Mouse (Mus musculus) forebrain, embryonic 16.5 days (tissue): ENCODE measurements at regions not wholly inside any gene's neighbourhood (a gene's known extent, or its start where the extent isn't known, plus 50 kb on each side); places are given as distances from the start of the nearest gene placed in this dataset.

ENCODE experiments used
- ATAC-seq: fragments of 200-750 bp; cut with Nextera tagmentation; 2 replicates; pipeline ENCODE4 v1.8.0; 2017; ENCODE audit warnings: mild to moderate bottlenecking, moderate library complexity
- H3K27ac ChIP-seq: fragments of 300-500 bp; sonication (generic); 2 replicates; pipeline ENCODE4 v1.5.1; 2014; ENCODE audit warnings: low read length, control low read depth
- H3K27me3 ChIP-seq: fragments of 300-500 bp; sonication (generic); replicated peaks from 2 replicates; pipeline ENCODE4 v1.6.1; 2014; ENCODE audit warnings: low read length; ENCODE audit not compliant: control insufficient read depth, insufficient read depth
- H3K36me3 ChIP-seq: fragments of 300-500 bp; sonication (generic); 2 replicates; pipeline ENCODE4 v1.6.1; 2014; ENCODE audit not compliant: control insufficient read depth, insufficient read depth
- H3K4me1 ChIP-seq: fragments of 300-500 bp; sonication (generic); replicated peaks from 2 replicates; pipeline ENCODE4 v1.6.1; 2014; ENCODE audit warnings: low read length; ENCODE audit not compliant: control insufficient read depth, insufficient read depth
- H3K4me2 ChIP-seq: fragments of 300-500 bp; sonication (generic); 2 replicates; pipeline ENCODE4 v1.6.1; 2014; ENCODE audit warnings: mild to moderate bottlenecking, low read length, control low read depth
- H3K4me3 ChIP-seq: fragments of 300-500 bp; sonication (generic); replicated peaks from 2 replicates; pipeline ENCODE4 v1.5.1; 2014; ENCODE audit warnings: mild to moderate bottlenecking, low read length, control low read depth
- H3K9ac ChIP-seq: fragments of 300-500 bp; sonication (generic); replicated peaks from 2 replicates; pipeline ENCODE4 v1.6.1; 2014; ENCODE audit warnings: low read depth, low read length, control low read depth
- H3K9me3 ChIP-seq: fragments of 300-500 bp; sonication (generic); 2 replicates; pipeline ENCODE4 v1.6.1; 2016; ENCODE audit warnings: low read length; ENCODE audit not compliant: control insufficient read depth
- WGBS: fragments of 180-500 bp; shearing (Covaris S2); extraction: QIAGEN DNeasy Blood & Tissue Kit; methylation state at CpG from one replicate; pipeline ENCODE4 v1.1.7; 2014; 5-methylcytosine and 5-hydroxymethylcytosine counted together

DNA sequence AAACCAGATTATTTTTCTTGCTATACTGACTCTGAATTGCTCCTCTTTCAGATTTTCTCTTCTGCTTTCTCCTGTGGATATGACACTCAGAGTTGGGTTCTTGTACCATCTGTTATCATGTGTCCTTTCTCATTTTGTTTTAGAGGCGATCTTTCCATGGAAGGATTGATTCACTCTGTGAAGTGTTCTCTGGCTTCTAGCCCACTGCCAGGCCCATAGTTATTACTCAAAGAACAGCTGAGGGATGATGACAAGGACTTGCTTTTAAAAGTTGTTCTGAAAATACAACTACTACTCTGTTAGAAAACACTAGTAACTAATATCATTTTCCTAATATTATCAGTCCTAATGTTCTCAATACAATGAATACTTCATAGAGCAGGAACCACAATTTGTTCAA lies 794.9 kb downstream of the Gsdmc2 start:
- no peak for ATAC-seq
- Histone ChIP-seq H3K36me3 (no peaks in the 10 kb centered on the region), H3K4me3 (no peak overlapping the region), H3K27ac (no peak overlapping the region), H3K4me1 (no peaks in the 10 kb centered on the region), H3K4me2 (no peak overlapping the region), H3K9me3 (no peaks in the 10 kb centered on the region), H3K27me3 (no peaks in the 10 kb centered on the region), H3K9ac (no peak overlapping the region)
- 83% methylated on average over 1 of the region's 1 CpGs for WGBS

DNA sequence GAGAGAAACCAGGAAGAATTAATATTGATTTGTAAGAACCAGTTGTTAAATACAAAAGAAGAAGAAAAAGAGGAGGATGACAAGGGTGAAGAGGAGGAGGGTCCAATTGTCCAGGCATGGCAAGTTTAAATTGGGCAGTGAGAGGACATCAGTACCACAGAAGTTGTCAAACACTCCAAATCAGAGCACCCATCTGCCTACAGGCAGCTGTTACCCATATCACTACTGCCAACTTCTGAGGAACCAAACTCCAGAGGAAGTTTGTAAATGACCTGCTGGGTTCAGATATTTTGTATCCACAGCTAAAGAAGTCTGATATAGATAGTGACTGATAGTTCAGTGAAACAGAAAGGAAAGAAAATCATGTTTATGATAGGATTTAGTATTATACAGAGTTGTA lies 802.6 kb downstream of the Gsdmc2 start:
- no peaks in the 10 kb centered on the region for H3K4me1 ChIP-seq
- H3K9ac ChIP-seq, result no peak overlapping the region
- no peak overlapping the region for H3K4me2 ChIP-seq
- H3K36me3 ChIP-seq, result no peaks in the 10 kb centered on the region
- no peak for ATAC-seq
- no peaks in the 10 kb centered on the region for H3K27me3 ChIP-seq
- no peaks in the 10 kb centered on the region for H3K9me3 ChIP-seq
- H3K4me3 ChIP-seq, result no peak overlapping the region
- H3K27ac ChIP-seq, result no peak overlapping the region

DNA sequence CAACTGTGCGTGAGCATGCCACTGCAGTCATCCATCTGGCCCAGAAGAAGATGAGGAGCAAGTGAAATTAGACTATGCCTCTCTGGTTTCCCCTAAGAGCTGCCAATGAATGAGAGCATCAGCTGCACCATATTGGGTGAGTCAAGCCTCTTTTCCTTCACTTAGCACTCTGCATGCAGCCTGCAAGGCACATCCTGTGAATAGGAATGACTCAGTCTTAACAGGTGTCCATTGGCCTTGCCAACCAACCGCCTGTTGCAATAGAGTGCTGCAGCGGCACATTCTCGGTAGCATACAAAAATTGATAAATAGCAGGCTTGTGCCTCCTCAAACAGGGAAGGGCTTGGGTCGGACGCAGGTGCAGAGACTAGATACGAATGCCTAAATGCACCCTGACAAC lies 808.7 kb downstream of the Gsdmc2 start:
- ATAC-seq, result no peak
- 87% methylated on average over 7 of the region's 7 CpGs for WGBS
- no peaks in the 10 kb centered on the region for H3K36me3 ChIP-seq
- H3K9me3 ChIP-seq, result no peaks in the 10 kb centered on the region
- H3K4me1 ChIP-seq, result no peaks in the 10 kb centered on the region
- H3K4me3 ChIP-seq, result no peak overlapping the region
- no peak overlapping the region for H3K9ac ChIP-seq
- no peak overlapping the region for H3K4me2 ChIP-seq
- no peaks in the 10 kb centered on the region for H3K27me3 ChIP-seq
- H3K27ac ChIP-seq, result no peak overlapping the region

DNA sequence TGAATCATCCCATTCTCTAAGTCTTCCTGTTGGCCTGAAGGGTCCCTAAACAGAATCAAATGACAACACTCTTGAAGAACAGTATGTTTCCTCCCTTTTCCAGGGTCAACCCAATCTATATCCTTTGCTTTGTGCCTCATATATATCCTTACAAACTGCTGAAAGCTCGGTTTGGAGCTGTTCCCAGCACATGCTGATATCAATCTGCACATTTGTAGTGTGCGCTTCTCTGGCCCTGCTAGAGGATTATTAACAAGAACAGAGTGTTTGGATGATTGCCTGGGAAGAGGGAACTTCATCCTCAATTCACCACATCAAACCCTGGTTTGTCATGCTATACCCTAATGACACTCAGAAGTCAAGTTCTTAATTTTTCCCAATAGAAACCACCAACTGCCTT lies 824.2 kb downstream of the Gsdmc2 start:
- ATAC-seq, result no peak
- no peaks in the 10 kb centered on the region for H3K4me1 ChIP-seq
- no peaks in the 10 kb centered on the region for H3K9me3 ChIP-seq
- no peaks in the 10 kb centered on the region for H3K36me3 ChIP-seq
- H3K9ac ChIP-seq, result no peak overlapping the region
- WGBS, result 71% methylated on average over 2 of the region's 2 CpGs
- H3K27me3 ChIP-seq, result no peaks in the 10 kb centered on the region
- H3K4me3 ChIP-seq, result no peak overlapping the region
- no peak overlapping the region for H3K4me2 ChIP-seq
- no peak overlapping the region for H3K27ac ChIP-seq

DNA sequence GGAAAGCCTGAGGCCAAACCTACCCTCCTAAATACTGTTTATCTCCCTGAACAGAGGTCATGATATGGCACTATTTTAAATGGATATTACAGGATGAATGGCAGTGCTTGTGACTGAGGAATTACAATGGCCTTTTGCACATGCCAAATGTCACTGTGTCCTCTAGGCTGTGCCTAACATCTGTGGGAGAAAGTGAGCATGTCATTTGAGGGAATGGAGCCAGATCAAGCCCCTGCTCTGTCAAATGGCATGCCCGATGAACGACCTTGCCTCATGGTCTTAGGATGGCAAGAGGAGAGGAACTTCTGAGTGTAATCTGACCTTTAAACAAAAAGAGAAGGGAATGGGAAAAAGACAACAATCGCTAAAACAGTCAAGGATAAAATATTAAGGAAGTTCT lies 827.0 kb downstream of the Gsdmc2 start:
- Histone ChIP-seq H3K9me3 (no peaks in the 10 kb centered on the region), H3K4me1 (no peaks in the 10 kb centered on the region), H3K36me3 (no peaks in the 10 kb centered on the region), H3K27ac (no peak overlapping the region), H3K9ac (no peak overlapping the region), H3K27me3 (no peaks in the 10 kb centered on the region), H3K4me2 (no peak overlapping the region), H3K4me3 (no peak overlapping the region)
- ATAC-seq, result no peak
- WGBS, result 76% methylated on average over 3 of the region's 3 CpGs

DNA sequence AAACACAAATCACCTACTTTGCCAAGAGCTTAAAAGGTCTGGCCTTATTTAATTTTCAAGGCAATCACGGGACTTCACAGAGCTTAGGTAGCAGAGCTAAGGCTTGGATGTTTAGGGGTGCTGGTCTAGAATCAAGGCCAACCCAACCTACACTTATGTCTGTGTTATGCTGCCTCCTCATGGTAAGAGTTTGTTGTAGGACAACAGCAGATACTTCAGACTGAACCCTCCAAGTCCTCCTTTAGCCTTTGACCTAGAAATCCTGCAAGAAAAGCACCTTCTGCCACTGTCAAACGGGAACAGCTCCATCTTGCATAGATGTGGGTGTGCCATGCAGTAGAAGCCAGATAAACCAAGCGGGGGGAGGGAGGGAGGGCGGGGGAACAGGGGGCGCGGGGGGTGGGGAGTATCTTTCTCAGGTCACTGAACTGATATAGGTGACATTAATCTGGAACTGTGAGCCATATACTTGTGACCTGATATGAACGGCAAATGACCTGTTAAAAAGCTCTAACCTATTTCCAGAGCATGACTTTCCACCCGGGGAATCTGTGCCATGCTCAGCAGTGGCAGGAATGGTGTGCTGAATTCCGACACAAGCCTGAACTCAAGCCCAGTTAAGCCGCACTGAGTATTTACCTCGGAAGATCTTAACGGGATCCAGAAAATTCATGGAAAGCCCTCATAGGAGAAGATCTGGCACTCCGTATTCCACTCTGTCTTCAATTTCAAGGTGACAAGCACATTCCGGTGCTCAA lies 838.3 kb downstream of the Gsdmc2 start:
- Histone ChIP-seq H3K4me2 (no peak overlapping the region), H3K27ac (no peak overlapping the region), H3K36me3 (no peaks in the 10 kb centered on the region), H3K4me1 (no peaks in the 10 kb centered on the region), H3K9ac (no peak overlapping the region), H3K4me3 (no peak overlapping the region), H3K27me3 (no peaks in the 10 kb centered on the region), H3K9me3 (no peaks in the 10 kb centered on the region)
- 87% methylated on average over 14 of the region's 14 CpGs for WGBS
- no peak for ATAC-seq

DNA sequence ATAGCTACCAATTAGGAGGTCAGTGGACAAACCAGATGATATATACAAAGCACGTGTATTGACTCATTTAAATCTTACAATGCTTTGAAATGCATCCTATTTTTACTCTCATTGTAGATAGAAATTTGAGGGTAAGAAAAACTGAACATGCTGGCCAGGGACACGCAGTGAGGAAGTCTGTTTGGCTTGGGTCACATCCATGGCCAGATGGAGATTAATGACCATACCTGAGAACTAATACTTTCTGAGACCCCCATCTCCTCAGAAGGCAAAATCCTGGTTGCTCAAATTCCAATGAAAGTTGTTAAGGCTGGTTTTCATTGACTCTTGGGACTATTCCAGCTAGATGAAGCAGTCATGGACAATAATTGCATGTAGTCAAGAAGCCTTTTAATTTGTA lies 850.3 kb downstream of the Gsdmc2 start:
- Histone ChIP-seq H3K4me2 (no peak overlapping the region), H3K9ac (no peak overlapping the region), H3K4me3 (no peak overlapping the region), H3K9me3 (no peaks in the 10 kb centered on the region), H3K36me3 (no peaks in the 10 kb centered on the region), H3K27ac (no peak overlapping the region), H3K4me1 (no peaks in the 10 kb centered on the region), H3K27me3 (no peaks in the 10 kb centered on the region)
- WGBS, result 80% methylated on average over 2 of the region's 2 CpGs
- ATAC-seq, result no peak

DNA sequence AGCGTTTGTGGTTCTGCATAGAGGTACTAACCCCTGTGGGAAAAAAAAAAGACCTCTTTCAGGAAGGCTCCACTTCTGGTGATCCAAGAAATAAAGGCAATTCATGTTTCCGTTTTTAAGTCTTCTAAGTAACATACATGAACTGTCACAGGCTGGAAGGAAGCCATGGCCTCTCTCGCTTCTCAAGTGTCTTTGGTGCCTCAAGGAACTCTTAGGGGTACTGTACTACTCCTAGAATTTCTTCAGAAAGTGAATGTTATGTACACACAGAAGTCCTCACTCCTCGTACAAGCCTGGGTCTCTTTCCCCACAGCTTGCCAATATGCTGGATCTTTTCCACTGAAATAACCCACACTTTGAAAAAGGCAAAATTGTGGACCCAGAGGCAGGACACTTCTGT lies 858.1 kb downstream of the Gsdmc2 start:
- Histone ChIP-seq H3K4me1 (no peaks in the 10 kb centered on the region), H3K27ac (no peak overlapping the region), H3K4me2 (no peak overlapping the region), H3K9me3 (no peaks in the 10 kb centered on the region), H3K36me3 (no peaks in the 10 kb centered on the region), H3K9ac (no peak overlapping the region), H3K4me3 (no peak overlapping the region), H3K27me3 (no peaks in the 10 kb centered on the region)
- whole genome bisulfite sequencing, result 83% methylated on average over 4 of the region's 4 CpGs
- ATAC-seq, result no peak

DNA sequence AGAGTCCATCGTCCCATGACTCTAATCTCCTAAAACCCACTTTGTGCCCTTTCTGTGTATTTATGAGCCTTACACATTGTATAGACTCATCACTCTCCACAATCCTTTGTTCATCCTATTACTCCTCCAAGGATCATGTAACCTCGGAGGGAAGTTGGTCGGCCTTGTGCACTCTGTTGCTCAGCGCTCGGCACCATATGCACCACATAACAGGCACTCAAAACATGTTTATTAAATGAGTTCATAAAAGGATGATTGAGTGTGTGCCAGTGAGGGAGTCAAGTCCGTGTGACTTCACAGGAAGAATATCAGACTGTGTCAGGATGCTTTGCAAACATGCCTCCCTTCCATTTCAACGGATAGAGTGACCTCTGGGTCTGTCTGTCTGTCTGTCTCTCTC lies 858.8 kb downstream of the Gsdmc2 start:
- Histone ChIP-seq H3K9ac (no peak overlapping the region), H3K9me3 (no peaks in the 10 kb centered on the region), H3K4me2 (no peak overlapping the region), H3K27me3 (no peaks in the 10 kb centered on the region), H3K4me1 (no peaks in the 10 kb centered on the region), H3K4me3 (no peak overlapping the region), H3K36me3 (no peaks in the 10 kb centered on the region), H3K27ac (no peak overlapping the region)
- whole genome bisulfite sequencing, result 81% methylated on average over 7 of the region's 7 CpGs
- no peak for ATAC-seq

DNA sequence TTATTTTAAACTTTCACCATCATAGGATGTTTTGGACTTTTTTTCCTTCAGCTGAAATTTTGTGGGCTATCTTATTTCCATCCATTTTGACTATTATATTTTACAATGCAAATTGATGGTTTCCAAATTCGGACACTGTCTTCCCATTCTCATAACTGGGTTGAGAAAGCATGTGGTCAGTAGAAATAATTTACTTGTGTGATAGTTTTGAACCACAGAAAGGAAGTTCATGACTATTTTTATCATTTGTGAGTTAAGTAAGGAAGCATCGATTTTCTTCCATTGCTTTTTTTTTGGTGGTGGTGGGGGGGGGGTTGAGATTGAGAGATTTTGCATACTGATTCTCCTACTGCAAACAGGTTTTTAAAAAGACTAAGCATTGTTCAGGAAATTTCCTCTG lies 874.4 kb downstream of the Gsdmc2 start:
- ATAC-seq, result no peak
- Histone ChIP-seq H3K4me1 (no peaks in the 10 kb centered on the region), H3K27ac (no peak overlapping the region), H3K9me3 (no peaks in the 10 kb centered on the region), H3K4me2 (no peak overlapping the region), H3K27me3 (no peaks in the 10 kb centered on the region), H3K4me3 (no peak overlapping the region), H3K9ac (no peak overlapping the region), H3K36me3 (no peaks in the 10 kb centered on the region)
- 84% methylated on average over 2 of the region's 2 CpGs for WGBS
